Mouse (Mus musculus): ENCODE data around the gene Zswim1. TPM values are rescaled to one million over a fixed set of nuclear protein-coding genes. Genes with fewer than 3 reads are reported as not detected.

The Zswim1 gene
- total and polyA plus RNA-seq, 3 experiments = 8.2 to 17.4 TPM; not detected in 1

- H3K27me3 ChIP-seq (ENCODE audit: control insufficient read depth in 1 of 2, insufficient read depth in 2 of 2, low read length in 2 of 2) = no peaks in the 10 kb centered on the region
- TF ChIP-seq UBTF (IDR thresholded peaks at IDR 0.05; ENCODE audit: borderline replicate concordance, insufficient read depth, low read depth, low read length) (no peak), MAX (IDR thresholded peaks at IDR 0.05; ENCODE audit: low read length) (no peak), ZC3H11A (IDR thresholded peaks at IDR 0.05; ENCODE audit: low read depth, low read length) (no peak), CHD1 (IDR thresholded peaks at IDR 0.05; ENCODE audit: low read depth, low read length) (no peak), USF1 (IDR thresholded peaks at IDR 0.05; ENCODE audit: low read depth, low read length) (no peak), POLR2A (IDR thresholded peaks at IDR 0.05; ENCODE audit: control insufficient read depth in 1 of 2, insufficient read depth in 1 of 2, low read depth in 1 of 2, low read length in 2 of 2, poor library complexity in 1 of 2) (no peak), SIN3A (IDR thresholded peaks at IDR 0.05; ENCODE audit: low read length) (no peak), MAZ (IDR thresholded peaks at IDR 0.05; ENCODE audit: low read depth, low read length) (no peak), RAD21 (IDR thresholded peaks at IDR 0.05; ENCODE audit: low read depth, low read length) (no peak), NRF1 (IDR thresholded peaks at IDR 0.05; ENCODE audit: insufficient read depth, low read depth, low read length, poor library complexity, severe bottlenecking) (no peak), POLR2AphosphoS5 (IDR thresholded peaks at IDR 0.05; ENCODE audit: borderline replicate concordance, low read depth, low read length) (no peak), RCOR1 (IDR thresholded peaks at IDR 0.05; ENCODE audit: low read depth, low read length) (no peak), JUND (IDR thresholded peaks at IDR 0.05; ENCODE audit: low read depth, low read length) (no peak), ELF1 (IDR thresholded peaks at IDR 0.05; ENCODE audit: low read depth, low read length) (no peak), POLR2AphosphoS2 (IDR thresholded peaks at IDR 0.05; ENCODE audit: low read length) (no peak)
- no peak overlapping the region for H3K9ac ChIP-seq (ENCODE audit: control insufficient read depth, low read depth, low read length, poor library complexity, severe bottlenecking)
- peaks cover 11% of the 10 kb centered on the region for H3K79me2 ChIP-seq (ENCODE audit: control insufficient read depth, insufficient read depth, low read length, poor library complexity)
- H3K9me3 ChIP-seq (replicated peaks; ENCODE audit: insufficient read depth, low read length) = no peaks in the 10 kb centered on the region
- no peak for DNase-seq (ENCODE audit: low read depth, low spot score)
- H3K36me3 ChIP-seq (ENCODE audit: control insufficient read depth in 1 of 2, insufficient read depth in 2 of 2, low read length in 2 of 2) = peaks cover 0 to 12% of the 10 kb centered on the region in 2 experiments; a peak in 2 of 4 replicates
- H3K4me3 ChIP-seq (ENCODE audit: control insufficient read depth in 1 of 2, insufficient read depth in 1 of 2, low read depth in 2 of 2, low read length in 2 of 2) = no peak overlapping the region
- peaks cover 2 to 17% of the 10 kb centered on the region in 2 experiments; a peak in 3 of 4 replicates for H3K4me1 ChIP-seq (ENCODE audit: control insufficient read depth in 1 of 2, insufficient read depth in 2 of 2, low read length in 2 of 2)
- no peak overlapping the region for H3K27ac ChIP-seq (ENCODE audit: control insufficient read depth, low read depth, low read length)
Observed at GRCm38 (mm10) chr2:164829090-164829489, 6.6 kb downstream of the Zswim1 start.

- peaks cover 2 to 20% of the 10 kb centered on the region in 2 experiments; a peak in 3 of 4 replicates for H3K4me1 ChIP-seq (ENCODE audit: control insufficient read depth in 1 of 2, insufficient read depth in 2 of 2, low read length in 2 of 2)
- peaks cover 2 to 14% of the 10 kb centered on the region in 2 experiments; a peak in 2 of 4 replicates for H3K36me3 ChIP-seq (ENCODE audit: control insufficient read depth in 1 of 2, insufficient read depth in 2 of 2, low read length in 2 of 2)
- H3K27ac ChIP-seq (ENCODE audit: control insufficient read depth, low read depth, low read length) = no peak overlapping the region
- H3K9ac ChIP-seq (ENCODE audit: control insufficient read depth, low read depth, low read length, poor library complexity, severe bottlenecking) = no peak overlapping the region
- no peaks in the 10 kb centered on the region for H3K27me3 ChIP-seq (ENCODE audit: control insufficient read depth in 1 of 2, insufficient read depth in 2 of 2, low read length in 2 of 2)
- H3K79me2 ChIP-seq (ENCODE audit: control insufficient read depth, insufficient read depth, low read length, poor library complexity) = peaks cover 18% of the 10 kb centered on the region
- no peak overlapping the region for H3K4me3 ChIP-seq (ENCODE audit: control insufficient read depth in 1 of 2, insufficient read depth in 1 of 2, low read depth in 2 of 2, low read length in 2 of 2)
- TF ChIP-seq UBTF (IDR thresholded peaks at IDR 0.05; ENCODE audit: borderline replicate concordance, insufficient read depth, low read depth, low read length) = no peak
- no peak for TF ChIP-seq MEF2A (IDR thresholded peaks at IDR 0.05; ENCODE audit: extremely low read depth, insufficient replicate concordance, low read depth, low read length, poor library complexity, severe bottlenecking)
- TF ChIP-seq SMC3 (IDR thresholded peaks at IDR 0.05; ENCODE audit: low read depth, low read length) = no peak
- no peak for TF ChIP-seq MAFK (IDR thresholded peaks at IDR 0.05; ENCODE audit: borderline replicate concordance, low read depth, low read length)
- TF ChIP-seq ZC3H11A (IDR thresholded peaks at IDR 0.05; ENCODE audit: low read depth, low read length) = no peak
- TF ChIP-seq CHD1 (IDR thresholded peaks at IDR 0.05; ENCODE audit: low read depth, low read length) = no peak
- no peak for TF ChIP-seq TAL1 (IDR thresholded peaks at IDR 0.05; ENCODE audit: low read length)
- no peak for TF ChIP-seq MYB (IDR thresholded peaks at IDR 0.05; ENCODE audit: low read depth, low read length)
- no peak for TF ChIP-seq TCF12 (IDR thresholded peaks at IDR 0.05; ENCODE audit: low read depth, low read length)
- TF ChIP-seq ZNF384 (IDR thresholded peaks at IDR 0.05; ENCODE audit: low read depth, low read length) = no peak
- TF ChIP-seq GATA1 (IDR thresholded peaks at IDR 0.05; ENCODE audit: low read depth, low read length) = no peak
- TF ChIP-seq MAX (IDR thresholded peaks at IDR 0.05; ENCODE audit: low read length) = no peak
- TF ChIP-seq NRF1 (IDR thresholded peaks at IDR 0.05; ENCODE audit: insufficient read depth, low read depth, low read length, poor library complexity, severe bottlenecking) = no peak
- H3K9me3 ChIP-seq (replicated peaks; ENCODE audit: insufficient read depth, low read length) = no peaks in the 10 kb centered on the region
- no peak for DNase-seq (ENCODE audit: low read depth, low spot score)
Observed at GRCm38 (mm10) chr2:164831029-164831428, 8.5 kb downstream of the Zswim1 start.
